Mouse (Mus musculus) liver, embryonic 14.5 days (tissue): ENCODE measurements around the gene Snw1.

ENCODE experiments used
- CTCF ChIP-seq: IDR thresholded peaks from 2 replicates; pipeline ENCODE4 v1.5.1; 2016; ENCODE audit warnings: antibody characterized with exemption, low read depth, control low read depth
- EP300 ChIP-seq: IDR thresholded peaks from 2 replicates; pipeline ENCODE4 v1.6.1; 2016; ENCODE audit warnings: antibody characterized with exemption, low read depth

DNA sequence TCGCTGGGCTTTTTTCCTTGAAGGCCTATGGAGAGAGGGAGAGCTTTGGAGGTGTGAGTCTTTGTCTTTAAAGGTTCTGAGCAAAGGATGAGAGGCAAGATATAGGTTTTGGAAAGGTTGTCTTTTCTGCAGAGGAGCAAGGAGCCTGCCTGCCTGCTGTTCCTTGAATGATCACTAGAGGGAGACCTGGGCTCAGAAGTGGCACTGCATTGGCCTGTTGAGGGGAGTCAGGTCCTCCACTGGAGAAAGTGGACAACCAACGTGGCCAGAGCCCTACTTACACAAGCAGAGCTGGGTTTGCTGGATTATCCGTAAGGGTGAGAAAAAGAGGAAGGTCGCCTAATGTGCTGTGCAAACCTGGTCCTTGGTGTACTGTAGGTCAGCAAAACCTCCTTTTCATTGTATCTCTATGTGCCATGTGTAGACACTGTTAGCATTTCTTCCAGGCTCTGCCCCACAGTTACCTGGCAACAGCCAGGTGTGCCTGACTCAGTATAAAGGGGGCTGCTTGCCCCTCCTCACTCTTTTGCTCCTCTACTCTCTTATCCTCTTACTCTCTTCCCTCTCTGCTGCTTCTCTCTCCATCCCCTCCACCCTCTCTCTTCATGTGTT lies 58.8 kb downstream of the Snw1 start:
- TF ChIP-seq CTCF (peak; percentile 90), EP300 (no peak)
